Mouse (Mus musculus) small intestine, adult 2 months (tissue): ENCODE data around the gene Cklf. TPM values are rescaled to one million over a fixed set of nuclear protein-coding genes. Genes with fewer than 3 reads are reported as not detected.

Experiments used
- H3K27ac ChIP-seq: fragments of 200-500 bp; 2 replicates; pipeline ENCODE4 v1.5.1; 2012; ENCODE audit warnings: low read depth, low read length, control low read depth, inconsistent platforms; ENCODE audit not compliant: insufficient read depth
- H3K27me3 ChIP-seq: fragments of 200-500 bp; 2 replicates; pipeline ENCODE4 v1.6.1; 2012; ENCODE audit warnings: mild to moderate bottlenecking, moderate library complexity, low read length, inconsistent platforms; ENCODE audit not compliant: control insufficient read depth, insufficient read depth
- H3K36me3 ChIP-seq: fragments of 200-500 bp; 2 replicates; pipeline ENCODE4 v1.6.1; 2012; ENCODE audit warnings: mild to moderate bottlenecking, low read length, control low read depth, inconsistent platforms; ENCODE audit not compliant: control insufficient read depth, insufficient read depth
- H3K4me1 ChIP-seq: fragments of 200-500 bp; 2 replicates; pipeline ENCODE4 v1.6.1; 2012; ENCODE audit warnings: low read length, inconsistent platforms, mixed read lengths; ENCODE audit not compliant: control insufficient read depth, insufficient read depth, insufficient read length
- H3K4me3 ChIP-seq: fragments of 200-500 bp; 2 replicates; pipeline ENCODE4 v1.5.1; 2012; ENCODE audit warnings: low read depth, mild to moderate bottlenecking, control low read depth, inconsistent platforms, low read length, moderate library complexity
- CTCF ChIP-seq: fragments of 200-500 bp; IDR thresholded peaks from 2 replicates; pipeline ENCODE4 v1.5.1; 2012; ENCODE audit warnings: low read depth, mild to moderate bottlenecking, control low read depth, inconsistent platforms, low read length, moderate library complexity, mixed read lengths; ENCODE audit not compliant: insufficient replicate concordance, insufficient read length; ENCODE audit errors: extremely low read depth
- POLR2A ChIP-seq: fragments of 200-500 bp; IDR thresholded peaks from 2 replicates; pipeline ENCODE4 v1.6.1; 2012; ENCODE audit warnings: low read depth, mild to moderate bottlenecking, control low read depth, inconsistent platforms, low read length, moderate library complexity
- WGBS: fragments of 180-500 bp; shearing (Covaris S2); methylation state at CpG from one replicate; pipeline ENCODE4 v1.1.7; 2018; 5-methylcytosine and 5-hydroxymethylcytosine counted together
- polyA plus RNA-seq: library from polyadenylated mRNA; depleted of rRNA; stranded (reverse); fragments of >200 nt; gene quantifications from 2 replicates; pipeline ENCODE4 v1.2.3, GENCODE M21; 2012

Cklf gene
- polyA plus RNA-seq, 1 experiment, result 0.94 TPM

- Histone ChIP-seq H3K27ac (no peak overlapping the region), H3K27me3 (no peaks in the 10 kb centered on the region; the same call in none of the 2 replicates), H3K4me1 (no peaks in the 10 kb centered on the region), H3K36me3 (peaks cover 16% of the 10 kb centered on the region), H3K4me3 (no peak overlapping the region)
- TF ChIP-seq POLR2A, result no peak
- TF ChIP-seq CTCF, result no peak
- WGBS, result 94% methylated on average over 5 of the region's 5 CpGs
Observed at GRCm38 (mm10) chr8:104227048-104227447, 23.6 kb upstream of the Cklf start.

- Histone ChIP-seq H3K4me1 (no peaks in the 10 kb centered on the region), H3K36me3 (peaks cover 16% of the 10 kb centered on the region), H3K4me3 (no peak overlapping the region), H3K27me3 (peaks cover 3% of the 10 kb centered on the region), H3K27ac (no peak overlapping the region)
- 87% methylated on average over 9 of the region's 9 CpGs for WGBS
- no peak for TF ChIP-seq POLR2A
- no peak for TF ChIP-seq CTCF
Observed at GRCm38 (mm10) chr8:104230377-104230776, 20.3 kb upstream of the Cklf start.

- Histone ChIP-seq H3K27me3 (peaks cover 3% of the 10 kb centered on the region; the same call in 1 of the 2 replicates), H3K36me3 (peaks cover 14% of the 10 kb centered on the region; the same call in 1 of the 2 replicates), H3K27ac (no peak overlapping the region), H3K4me1 (no peaks in the 10 kb centered on the region), H3K4me3 (no peak overlapping the region)
- TF ChIP-seq CTCF (no peak), POLR2A (no peak)
- 98% methylated on average over 4 of the region's 4 CpGs for WGBS
Observed at GRCm38 (mm10) chr8:104232039-104232438, 18.6 kb upstream of the Cklf start.

GRCm38 (mm10) chr8:104232919-104233318, 17.7 kb upstream of the Cklf start:
- peaks cover 12% of the 10 kb centered on the region; the same call in 1 of the 2 replicates for H3K36me3 ChIP-seq
- peaks cover 9% of the 10 kb centered on the region; the same call in 1 of the 2 replicates for H3K27me3 ChIP-seq
- WGBS, result 90% methylated on average over 5 of the region's 5 CpGs
- no peak overlapping the region for H3K27ac ChIP-seq
- TF ChIP-seq POLR2A (no peak), CTCF (no peak)
- H3K4me3 ChIP-seq, result no peak overlapping the region
- no peaks in the 10 kb centered on the region for H3K4me1 ChIP-seq

- Histone ChIP-seq H3K4me1 (no peaks in the 10 kb centered on the region), H3K36me3 (peaks cover 9% of the 10 kb centered on the region; the same call in 1 of the 2 replicates), H3K27me3 (peaks cover 10% of the 10 kb centered on the region; the same call in 1 of the 2 replicates), H3K4me3 (no peak overlapping the region), H3K27ac (no peak overlapping the region)
- TF ChIP-seq CTCF (no peak), POLR2A (no peak)
- WGBS, result 82% methylated on average over 6 of the region's 6 CpGs
Observed at GRCm38 (mm10) chr8:104234573-104234972, 16.1 kb upstream of the Cklf start.

DNA sequence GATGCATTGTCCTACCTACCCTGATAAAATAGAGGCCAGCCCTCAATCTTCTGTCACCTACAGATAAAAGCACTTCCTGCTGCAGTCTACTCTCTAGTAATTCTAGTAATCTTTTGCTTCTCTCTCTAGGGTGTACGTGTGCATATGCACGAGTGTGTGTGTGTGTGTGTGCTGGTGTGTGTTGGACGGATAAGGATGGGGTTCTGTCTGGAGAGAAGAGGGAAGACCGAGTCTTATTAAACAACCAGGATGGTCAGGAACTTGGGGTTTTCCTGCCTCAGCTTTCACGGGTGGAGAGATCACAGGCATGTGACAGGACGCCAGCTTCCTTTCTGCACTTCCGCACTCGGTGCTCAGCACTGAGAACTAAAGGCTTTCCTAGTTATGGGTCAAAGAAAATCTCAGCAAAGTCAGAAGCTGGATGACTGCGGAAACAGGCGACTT, 11.2 kb upstream of the Cklf start:
- Histone ChIP-seq H3K4me3 (no peak overlapping the region), H3K4me1 (no peaks in the 10 kb centered on the region), H3K27ac (no peak overlapping the region), H3K27me3 (peaks cover 22% of the 10 kb centered on the region), H3K36me3 (peaks cover 9% of the 10 kb centered on the region; the same call in 1 of the 2 replicates)
- 76% methylated on average over 10 of the region's 10 CpGs for WGBS
- TF ChIP-seq POLR2A (no peak), CTCF (no peak)

DNA sequence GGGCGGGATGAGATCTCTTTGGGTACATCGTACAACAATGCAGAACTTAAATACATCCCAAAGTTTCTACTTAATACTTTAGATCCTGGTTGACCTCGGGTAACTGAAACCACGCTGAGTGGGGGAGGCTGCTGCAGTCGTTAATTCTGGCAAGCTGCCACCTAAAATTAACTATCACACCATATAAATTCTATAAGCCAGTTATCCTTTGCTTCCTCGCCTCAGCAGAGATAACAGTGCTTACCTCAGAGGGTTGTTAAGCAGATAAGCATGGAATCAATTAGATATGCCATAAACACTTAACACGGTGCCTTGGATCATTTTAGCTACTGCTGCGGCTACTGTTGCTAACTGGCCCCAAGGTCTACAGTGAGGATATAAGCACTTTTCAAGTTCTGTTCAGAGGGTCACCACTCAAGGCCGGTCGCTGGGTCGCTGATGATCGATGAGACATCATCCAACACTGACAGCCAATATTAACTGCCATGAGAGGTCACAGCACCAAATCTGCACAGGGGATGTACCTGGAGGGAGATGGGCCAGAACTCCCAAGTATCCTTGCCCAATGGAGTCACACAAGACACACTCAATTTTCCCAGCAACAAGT, 8.5 kb upstream of the Cklf start:
- H3K4me1 ChIP-seq, result no peaks in the 10 kb centered on the region
- H3K4me3 ChIP-seq, result no peak overlapping the region
- TF ChIP-seq CTCF (no peak), POLR2A (no peak)
- no peak overlapping the region for H3K27ac ChIP-seq
- WGBS, result 33% methylated on average over 12 of the region's 12 CpGs
- peaks cover 24% of the 10 kb centered on the region for H3K27me3 ChIP-seq
- H3K36me3 ChIP-seq, result peaks cover 7% of the 10 kb centered on the region; the same call in 1 of the 2 replicates
